Mouse (Mus musculus): Measurements from ENCODE around the gene Atxn1.

GRCm38 (mm10) chr13:45698982-45699381 lies 265.8 kb downstream of the Atxn1 start:
- no peak for TF ChIP-seq CTCF (IDR thresholded peaks at IDR 0.05; ENCODE audit: low read depth, low read length)
- TF ChIP-seq POLR2A (IDR thresholded peaks at IDR 0.05; ENCODE audit: borderline replicate concordance, low read depth, low read length) = no peak
